Mouse (Mus musculus): ENCODE results near the gene Vamp4.

DNA sequence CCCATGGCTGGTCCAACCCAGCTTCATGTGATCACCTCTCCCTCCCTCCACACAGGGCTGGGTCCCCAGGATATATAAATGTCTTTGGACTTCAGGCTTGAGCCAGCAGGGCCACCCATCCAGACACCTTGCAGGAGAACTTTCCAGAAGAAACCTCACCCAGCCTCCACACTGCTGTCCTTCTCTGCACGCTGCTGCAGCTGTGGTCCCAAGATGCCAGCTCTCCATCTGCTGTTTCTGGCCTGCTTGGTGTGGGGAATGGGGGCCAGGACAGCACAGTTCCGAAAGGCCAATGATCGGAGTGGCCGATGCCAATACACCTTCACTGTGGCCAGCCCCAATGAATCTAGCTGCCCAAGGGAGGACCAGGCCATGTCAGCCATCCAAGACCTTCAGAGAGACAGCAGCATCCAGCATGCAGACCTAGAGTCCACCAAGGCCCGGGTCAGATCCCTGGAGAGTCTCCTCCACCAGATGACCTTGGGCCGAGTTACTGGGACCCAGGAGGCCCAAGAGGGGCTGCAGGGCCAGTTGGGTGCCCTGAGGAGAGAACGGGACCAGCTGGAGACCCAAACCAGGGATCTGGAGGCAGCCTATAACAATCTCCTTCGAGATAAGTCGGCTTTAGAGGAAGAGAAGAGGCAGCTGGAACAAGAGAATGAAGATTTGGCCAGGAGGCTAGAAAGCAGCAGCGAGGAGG is 68.9 kb downstream of the Vamp4 start, which contains the start of gene Myoc:
- TF ChIP-seq CTCF (IDR thresholded peaks at IDR 0.05; ENCODE audit: low read depth, low read length) (no peak), GATA1 (IDR thresholded peaks at IDR 0.05; ENCODE audit: borderline replicate concordance, low read length) (no peak), TAL1 (conservative IDR thresholded peaks at IDR 0.05; ENCODE audit: low read depth, low read length) (no peak)
